Mouse (Mus musculus) heart, postnatal 0 days (tissue): ENCODE measurements around the gene Duox1.

ENCODE experiments used
- CTCF ChIP-seq: IDR thresholded peaks from 2 replicates; pipeline ENCODE4 v1.5.1; 2016; ENCODE audit warnings: antibody characterized with exemption, control low read depth, low read depth
- EP300 ChIP-seq: IDR thresholded peaks from 2 replicates; pipeline ENCODE4 v1.6.1; 2016; ENCODE audit warnings: antibody characterized with exemption, low read depth

GRCm38 (mm10) chr2:122286137-122286536, 29.3 kb upstream of the Duox1 start:
- TF ChIP-seq CTCF, result no peak
- TF ChIP-seq EP300, result no peak
